Mouse (Mus musculus): ENCODE results near the gene Dgkh. TPM values are rescaled to one million over a fixed set of nuclear protein-coding genes. Genes with fewer than 3 reads are reported as not detected.
"Not testable (repeated sequence)": the region's sequence is repeated elsewhere in the genome, so short reads cannot be mapped to it uniquely, and the experiment has no call there.

Dgkh gene
- polyA plus RNA-seq, 1 experiment = not detected

DNA sequence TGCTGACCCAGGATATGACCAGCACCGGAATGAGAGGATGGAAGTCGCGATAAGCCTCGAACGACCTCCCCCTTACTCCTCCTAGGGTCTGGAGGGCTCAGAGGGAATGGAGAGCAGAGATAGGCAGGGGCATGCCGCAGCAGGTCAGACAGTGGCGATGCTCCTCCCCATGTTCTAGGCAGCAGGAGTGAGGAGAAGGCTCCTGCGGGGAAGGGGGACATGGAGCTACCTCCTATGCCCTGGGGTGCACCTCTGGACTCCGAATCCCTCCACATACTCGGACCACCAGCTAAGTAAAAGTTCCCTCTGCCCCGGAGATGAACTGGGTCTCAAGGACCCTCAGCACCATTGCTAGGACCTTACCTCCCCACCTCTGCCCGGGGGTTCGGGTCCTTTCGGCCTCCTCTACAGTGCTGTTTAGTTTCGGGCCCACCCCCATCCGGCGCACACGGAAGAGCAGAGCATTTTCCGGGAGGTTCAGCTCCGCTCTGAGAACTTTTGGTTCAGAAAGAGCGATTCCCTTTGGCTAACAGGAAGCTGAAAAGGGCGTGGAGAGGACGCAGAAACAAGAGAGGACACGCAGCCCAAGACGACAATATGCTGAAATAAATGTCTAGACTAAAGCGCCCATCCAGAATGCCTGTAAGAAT lies 7.1 kb downstream of the Dgkh start:
- 18% methylated on average over 26 of the region's 26 CpGs for WGBS
- Histone ChIP-seq H3K4me3 (ENCODE audit: insufficient read depth, low read depth, low read length) (peak overlapping the region; percentile 56), H3K27ac (ENCODE audit: insufficient read depth, low read depth, low read length) (no peak overlapping the region), H3K4me1 (ENCODE audit: control insufficient read depth, insufficient read depth, low read length) (peaks cover 15% of the 10 kb centered on the region)
- TF ChIP-seq POLR2A (IDR thresholded peaks at IDR 0.05; ENCODE audit: insufficient read depth, low read depth, low read length) = no peak
- TF ChIP-seq CTCF (IDR thresholded peaks at IDR 0.05; ENCODE audit: insufficient read depth, low read depth, low read length) = no peak; the same call in 1 of the 2 replicates

DNA sequence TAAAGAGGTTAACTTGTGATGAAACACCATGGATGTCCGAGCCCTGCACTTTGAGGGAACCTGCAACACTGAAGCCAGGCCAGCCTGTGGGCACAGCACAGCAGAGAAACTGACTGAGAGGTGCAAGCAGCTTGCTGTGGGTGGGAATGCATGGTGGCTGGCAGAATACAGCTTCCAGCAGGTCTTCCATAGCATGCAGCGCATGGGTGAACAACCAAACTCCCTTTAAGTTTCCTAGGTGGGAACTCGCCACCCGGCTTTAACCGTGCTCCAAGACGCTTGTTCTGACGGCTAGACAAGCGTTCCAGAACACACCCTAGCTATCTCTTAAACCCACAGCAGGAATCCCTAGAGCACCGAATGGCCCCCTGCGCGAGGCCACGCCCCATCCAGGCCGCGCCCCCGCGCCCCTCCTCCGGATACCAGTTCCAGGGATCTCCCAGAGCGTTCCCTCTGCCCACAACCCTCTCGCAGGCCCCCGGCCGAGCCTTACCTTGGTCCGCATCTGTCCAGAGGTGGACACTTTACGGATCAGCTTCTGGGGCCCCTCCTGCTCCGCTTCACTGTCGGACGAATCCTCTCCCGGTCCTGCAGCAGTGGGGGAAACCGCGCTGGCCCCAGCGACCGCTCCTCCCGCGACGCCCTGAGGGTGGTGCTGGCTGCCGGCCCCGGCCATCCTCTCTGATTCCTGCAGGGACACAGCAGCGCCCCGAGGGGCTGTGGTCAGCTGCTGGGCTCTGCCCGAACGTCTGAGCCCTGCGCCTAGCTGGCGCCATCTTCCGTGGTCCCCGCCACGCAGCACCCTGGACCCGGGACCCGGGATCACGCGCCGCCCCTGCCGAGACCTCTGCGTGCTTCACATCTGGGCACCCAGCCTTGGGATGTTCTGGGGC lies 7.9 kb downstream of the Dgkh start:
- H3K27ac ChIP-seq (ENCODE audit: insufficient read depth, low read depth, low read length) = no peak overlapping the region
- TF ChIP-seq POLR2A (IDR thresholded peaks at IDR 0.05; ENCODE audit: insufficient read depth, low read depth, low read length) (no peak), CTCF (IDR thresholded peaks at IDR 0.05; ENCODE audit: insufficient read depth, low read depth, low read length) (0 out of 2 replicates have a peak, but pooled peaks have one; percentile 24)
- peak overlapping the region; percentile 56 for H3K4me3 ChIP-seq (ENCODE audit: insufficient read depth, low read depth, low read length)
- H3K4me1 ChIP-seq (ENCODE audit: control insufficient read depth, insufficient read depth, low read length) = peaks cover 13% of the 10 kb centered on the region
- 2% methylated on average over 52 of the region's 52 CpGs for WGBS

DNA sequence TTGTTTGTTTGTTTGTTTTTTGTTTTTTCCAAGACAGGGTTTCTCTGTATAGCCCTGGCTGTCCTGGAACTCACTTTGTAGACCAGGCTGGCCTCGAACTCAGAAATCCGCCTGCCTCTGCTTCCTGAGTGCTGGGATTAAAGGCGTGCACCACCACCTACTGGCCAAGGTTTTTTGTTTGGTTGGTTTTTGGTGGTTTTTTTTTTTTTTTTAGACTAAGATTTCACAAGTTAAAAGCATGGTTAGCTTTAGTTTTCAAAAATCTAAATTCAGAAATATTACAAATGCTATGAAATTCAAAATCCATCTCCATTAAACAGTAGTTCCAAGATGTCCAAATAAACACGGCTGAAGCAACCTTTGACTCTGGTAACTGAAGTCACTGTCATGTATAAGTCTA lies 8.9 kb downstream of the Dgkh start:
- not testable (repeated sequence) for H3K27ac ChIP-seq (ENCODE audit: insufficient read depth, low read depth, low read length); H3K4me3 ChIP-seq (ENCODE audit: insufficient read depth, low read depth, low read length)
- H3K4me1 ChIP-seq (ENCODE audit: control insufficient read depth, insufficient read depth, low read length) = peaks cover 13% of the 10 kb centered on the region
- WGBS = 95% methylated on average over 4 of the region's 4 CpGs

DNA sequence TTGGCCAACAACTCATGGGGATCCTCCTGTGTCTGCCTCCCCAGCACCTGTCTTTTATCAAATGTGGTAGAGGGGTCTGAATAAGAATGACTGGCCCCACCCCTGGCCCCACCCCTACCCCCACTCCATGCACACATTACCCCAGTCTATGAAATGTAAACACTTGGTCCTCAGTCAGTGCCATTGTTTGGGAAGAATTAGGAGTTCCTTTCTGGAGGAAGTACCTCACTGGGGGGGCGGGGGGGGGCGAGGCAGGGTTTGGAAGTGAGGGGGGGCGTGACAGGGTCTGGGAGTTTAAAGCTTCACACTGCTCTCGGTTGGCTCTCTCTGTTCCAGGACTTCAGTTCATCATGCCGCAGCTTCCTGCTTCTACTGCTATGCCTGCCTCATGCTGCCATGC lies 10.5 kb downstream of the Dgkh start:
- Histone ChIP-seq H3K4me1 (ENCODE audit: control insufficient read depth, insufficient read depth, low read length) (peaks cover 13% of the 10 kb centered on the region), H3K4me3 (ENCODE audit: insufficient read depth, low read depth, low read length) (no peak overlapping the region), H3K27ac (ENCODE audit: insufficient read depth, low read depth, low read length) (no peak overlapping the region)
- TF ChIP-seq POLR2A (IDR thresholded peaks at IDR 0.05; ENCODE audit: insufficient read depth, low read depth, low read length) (no peak), CTCF (IDR thresholded peaks at IDR 0.05; ENCODE audit: insufficient read depth, low read depth, low read length) (no peak)
- 85% methylated on average over 5 of the region's 5 CpGs for WGBS

GRCm38 (mm10) chr14:78716035-78716434 lies 16.5 kb downstream of the Dgkh start:
- Histone ChIP-seq H3K27ac (ENCODE audit: insufficient read depth, low read depth, low read length) (no peak overlapping the region), H3K4me1 (ENCODE audit: control insufficient read depth, insufficient read depth, low read length) (peaks cover 3% of the 10 kb centered on the region; the same call in 1 of the 2 replicates), H3K4me3 (ENCODE audit: insufficient read depth, low read depth, low read length) (no peak overlapping the region)
- TF ChIP-seq POLR2A (IDR thresholded peaks at IDR 0.05; ENCODE audit: insufficient read depth, low read depth, low read length) = no peak
- no peak for TF ChIP-seq CTCF (IDR thresholded peaks at IDR 0.05; ENCODE audit: insufficient read depth, low read depth, low read length)
- WGBS = 92% methylated on average over 7 of the region's 7 CpGs

DNA sequence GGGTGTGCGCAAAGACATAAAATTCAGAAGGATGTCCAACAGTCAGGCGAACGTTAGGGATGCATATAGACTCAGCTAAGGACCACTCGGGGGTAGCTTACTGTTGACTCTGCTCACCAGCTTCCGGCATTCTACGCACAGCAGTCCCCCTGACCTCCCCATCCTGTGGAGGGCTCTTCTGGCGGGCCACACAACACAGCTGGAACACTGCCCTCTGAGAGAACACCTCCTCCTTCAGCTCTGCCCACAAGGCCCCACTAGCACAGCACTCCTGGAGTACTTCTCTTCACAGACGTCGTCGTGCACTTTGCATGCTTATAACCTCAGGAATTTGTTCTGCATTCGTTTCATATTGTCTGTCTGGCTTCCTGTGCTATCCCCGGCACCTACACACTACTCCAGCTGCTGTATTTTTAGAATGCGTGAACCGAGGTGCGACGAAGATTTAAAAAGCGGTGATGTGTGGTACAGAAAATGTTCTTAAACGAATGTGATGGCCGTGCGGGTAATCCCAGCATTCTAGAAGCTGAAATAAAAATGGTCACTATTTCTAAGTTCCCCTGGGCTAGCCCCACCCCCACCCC lies 19.9 kb downstream of the Dgkh start:
- Histone ChIP-seq H3K4me3 (ENCODE audit: insufficient read depth, low read depth, low read length) (no peak overlapping the region), H3K4me1 (ENCODE audit: control insufficient read depth, insufficient read depth, low read length) (peaks cover 3% of the 10 kb centered on the region; the same call in 1 of the 2 replicates), H3K27ac (ENCODE audit: insufficient read depth, low read depth, low read length) (no peak overlapping the region)
- 55% methylated on average over 20 of the region's 20 CpGs for WGBS
- TF ChIP-seq POLR2A (IDR thresholded peaks at IDR 0.05; ENCODE audit: insufficient read depth, low read depth, low read length) (no peak), CTCF (IDR thresholded peaks at IDR 0.05; ENCODE audit: insufficient read depth, low read depth, low read length) (no peak)

GRCm38 (mm10) chr14:78710647-78711046 lies 21.9 kb downstream of the Dgkh start:
- WGBS = 74% methylated on average over 4 of the region's 4 CpGs
- Histone ChIP-seq H3K4me1 (ENCODE audit: control insufficient read depth, insufficient read depth, low read length) (peaks cover 3% of the 10 kb centered on the region; the same call in 1 of the 2 replicates), H3K27ac (ENCODE audit: insufficient read depth, low read depth, low read length) (no peak overlapping the region), H3K4me3 (ENCODE audit: insufficient read depth, low read depth, low read length) (no peak overlapping the region)
- no peak for TF ChIP-seq POLR2A (IDR thresholded peaks at IDR 0.05; ENCODE audit: insufficient read depth, low read depth, low read length)
- TF ChIP-seq CTCF (IDR thresholded peaks at IDR 0.05; ENCODE audit: insufficient read depth, low read depth, low read length) = no peak

DNA sequence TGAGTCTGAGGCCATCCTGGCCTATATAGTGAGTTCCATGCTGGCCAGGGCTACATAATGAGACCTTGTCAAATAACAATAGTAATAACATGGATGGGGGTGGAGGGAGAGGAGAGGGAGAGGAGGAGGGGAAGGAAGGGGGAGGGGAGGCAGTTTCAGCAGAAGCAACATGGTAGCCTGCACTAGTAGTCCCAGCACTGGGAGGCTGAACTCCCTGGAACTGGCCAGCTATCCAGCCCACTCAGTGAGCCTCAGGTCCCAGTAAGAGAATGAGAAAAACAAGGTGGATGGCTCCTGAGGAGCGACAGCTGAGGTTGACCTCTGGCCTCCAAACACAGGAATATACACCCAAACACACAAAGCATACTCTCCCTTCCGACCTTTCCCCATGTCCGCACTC lies 27.0 kb downstream of the Dgkh start:
- Histone ChIP-seq H3K27ac (ENCODE audit: insufficient read depth, low read depth, low read length) (no peak overlapping the region), H3K4me3 (ENCODE audit: insufficient read depth, low read depth, low read length) (no peak overlapping the region), H3K4me1 (ENCODE audit: control insufficient read depth, insufficient read depth, low read length) (0 out of 2 replicates have a peak, but pooled peaks cover 2% of the 10 kb centered on the region)
- WGBS = 96% methylated on average over 3 of the region's 3 CpGs
- TF ChIP-seq CTCF (IDR thresholded peaks at IDR 0.05; ENCODE audit: insufficient read depth, low read depth, low read length) (no peak), POLR2A (IDR thresholded peaks at IDR 0.05; ENCODE audit: insufficient read depth, low read depth, low read length) (no peak)

DNA sequence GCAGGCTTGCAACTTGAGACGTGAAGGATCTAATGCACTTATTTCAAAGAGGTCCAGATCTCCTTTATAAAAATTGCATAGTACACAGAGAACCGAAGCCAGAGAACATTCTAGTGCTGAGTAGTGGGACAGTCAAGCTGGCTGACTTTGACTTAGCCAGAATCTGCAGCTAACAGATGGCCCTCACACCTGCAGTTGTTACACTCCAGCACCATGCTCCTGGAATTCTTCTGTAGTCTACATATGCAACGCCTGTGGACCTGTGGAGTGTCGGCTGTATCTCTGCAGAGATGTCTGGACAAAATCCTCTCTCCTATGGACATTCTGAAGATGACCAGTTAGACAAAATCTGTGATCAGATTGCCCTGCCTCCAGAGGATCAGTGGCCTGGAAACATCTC lies 28.6 kb downstream of the Dgkh start:
- Histone ChIP-seq H3K4me3 (ENCODE audit: insufficient read depth, low read depth, low read length) (no peak overlapping the region), H3K4me1 (ENCODE audit: control insufficient read depth, insufficient read depth, low read length) (0 out of 2 replicates have a peak, but pooled peaks cover 2% of the 10 kb centered on the region), H3K27ac (ENCODE audit: insufficient read depth, low read depth, low read length) (no peak overlapping the region)
- no peak for TF ChIP-seq POLR2A (IDR thresholded peaks at IDR 0.05; ENCODE audit: insufficient read depth, low read depth, low read length)
- TF ChIP-seq CTCF (IDR thresholded peaks at IDR 0.05; ENCODE audit: insufficient read depth, low read depth, low read length) = no peak
- 94% methylated on average over 4 of the region's 4 CpGs for WGBS

Data from olfactory bulb, adult 2 months (tissue).